Mouse (Mus musculus) ES-E14 (cell line): Measurements from ENCODE around the gene Mthfd1l. TPM values are rescaled to one million over a fixed set of nuclear protein-coding genes. Genes with fewer than 3 reads are reported as not detected.

Source experiments
- DNase-seq: peaks from one replicate; pipeline ENCODE4 v3.0.0-alpha.2; 2013; ENCODE audit warnings: low read depth, low spot score
- H3K27ac ChIP-seq: 2 replicates; pipeline ENCODE4 v1.5.1; 2012; ENCODE audit warnings: low read depth, mild to moderate bottlenecking, low read length, moderate library complexity, mixed read lengths; ENCODE audit not compliant: poor library complexity, insufficient read depth, severe bottlenecking
- H3K36me3 ChIP-seq: 2 replicates; pipeline ENCODE4 v1.6.1; 2012; ENCODE audit warnings: mild to moderate bottlenecking, low read length, moderate library complexity, mixed read lengths; ENCODE audit not compliant: control insufficient read depth, poor library complexity, insufficient read depth, severe bottlenecking
- H3K4me1 ChIP-seq, 2 experiments: fragments of 150-350 bp in 1 of 2; sonication (generic) in 1 of 2; 2 replicates each; pipeline ENCODE4 v1.6.1; 2012; ENCODE audit warnings: low read length in 2 of 2, mild to moderate bottlenecking in 1 of 2, mixed read lengths in 1 of 2; ENCODE audit not compliant: control insufficient read depth in 2 of 2, insufficient read depth in 2 of 2, poor library complexity in 1 of 2
- H3K4me3 ChIP-seq, 2 experiments: fragments of 150-350 bp in 1 of 2; sonication (generic) in 1 of 2; 2 replicates each; pipeline ENCODE4 v1.5.1; 2012; ENCODE audit warnings: low read length in 2 of 2, low read depth in 1 of 2, mild to moderate bottlenecking in 1 of 2, mixed read lengths in 1 of 2; ENCODE audit not compliant: insufficient read depth in 1 of 2, poor library complexity in 1 of 2, severe bottlenecking in 1 of 2
- H3K9ac ChIP-seq: 2 replicates; pipeline ENCODE4 v1.6.1; 2012; ENCODE audit warnings: low read depth, mild to moderate bottlenecking, low read length, mixed read lengths; ENCODE audit not compliant: poor library complexity, insufficient read depth, severe bottlenecking
- H3K9me3 ChIP-seq: fragments of 150-350 bp; sonication (generic); 2 replicates; pipeline ENCODE4 v1.6.1; 2012; ENCODE audit warnings: low read depth, mild to moderate bottlenecking, low read length; ENCODE audit not compliant: control insufficient read depth, insufficient read depth
- CHD2 ChIP-seq: IDR thresholded peaks from 2 replicates; pipeline ENCODE4 v1.6.1; 2014; ENCODE audit warnings: mild to moderate bottlenecking, low read depth, low read length, inconsistent platforms
- HCFC1 ChIP-seq: IDR thresholded peaks from 2 replicates; pipeline ENCODE4 v1.6.1; 2012; ENCODE audit warnings: low read length, inconsistent platforms, borderline replicate concordance; ENCODE audit not compliant: insufficient read depth
- MAFK ChIP-seq: IDR thresholded peaks from 2 replicates; pipeline ENCODE4 v1.6.1; 2014; ENCODE audit warnings: mild to moderate bottlenecking, low read depth, low read length, inconsistent platforms; ENCODE audit not compliant: insufficient read depth
- ZC3H11A ChIP-seq: IDR thresholded peaks from 2 replicates; pipeline ENCODE4 v1.6.1; 2012; ENCODE audit warnings: low read depth, mild to moderate bottlenecking, inconsistent platforms, low read length, borderline replicate concordance
- ZNF384 ChIP-seq: IDR thresholded peaks from 2 replicates; pipeline ENCODE4 v1.6.1; 2012; ENCODE audit warnings: low read depth, low read length, inconsistent platforms
- in situ Hi-C, 2 experiments: fragments of 600-800 bp; cut with MboI; formaldehyde crosslinking; loops; one replicate each; pipeline ENCODE4 v1.15.1; 2025; ENCODE audit warnings: low sequenced_read_pairs in 2 of 2, inconsistent platforms in 1 of 2; ENCODE audit not compliant: unreplicated experiment in 2 of 2
- total RNA-seq: library from RNA; depleted of rRNA; stranded (reverse); fragments of 300-350 nt; gene quantifications from 2 replicates; pipeline ENCODE4 v1.2.3, GENCODE M21; 2012

Gene Mthfd1l
- total RNA-seq, 1 experiment = 48.5 TPM

GRCm38 (mm10) chr10:4002711-4003110 lies 29.8 kb downstream of the Mthfd1l start:
- H3K9me3 ChIP-seq = no peaks in the 10 kb centered on the region
- in situ Hi-C loops = no loop called here
- no peak for DNase-seq
- no peaks in the 10 kb centered on the region for H3K4me1 ChIP-seq
- no peak overlapping the region for H3K4me3 ChIP-seq
- no peak for TF ChIP-seq ZC3H11A
- TF ChIP-seq MAFK = no peak
- TF ChIP-seq HCFC1 = no peak
- TF ChIP-seq ZNF384 = no peak
- no peak for TF ChIP-seq CHD2
- peaks cover 25% of the 10 kb centered on the region for H3K36me3 ChIP-seq
- H3K27ac ChIP-seq = no peak overlapping the region
- no peak overlapping the region for H3K9ac ChIP-seq

DNA sequence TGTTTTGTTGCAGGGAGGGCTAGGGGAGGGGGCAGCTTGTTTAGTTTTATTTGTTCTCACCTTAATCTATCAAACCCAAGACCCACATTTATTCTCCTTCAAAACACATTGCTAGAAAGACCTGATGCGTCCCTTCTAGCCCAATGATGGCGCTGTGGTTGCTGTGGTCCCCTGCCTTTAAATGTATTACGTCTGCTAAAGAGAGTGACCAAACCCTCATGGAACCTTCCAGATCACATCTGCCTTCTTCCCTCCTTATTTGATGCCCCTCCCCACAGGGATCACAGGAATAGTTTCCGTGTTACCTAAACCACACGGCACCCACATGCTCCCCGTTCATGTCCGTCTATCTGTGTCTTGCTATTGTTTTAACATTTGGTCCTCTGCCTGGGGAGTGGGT lies 32.3 kb downstream of the Mthfd1l start:
- Histone ChIP-seq H3K27ac (no peak overlapping the region), H3K9me3 (no peaks in the 10 kb centered on the region), H3K9ac (no peak overlapping the region), H3K4me3 (no peak overlapping the region), H3K4me1 (no peaks in the 10 kb centered on the region), H3K36me3 (peaks cover 19% of the 10 kb centered on the region)
- no peak for DNase-seq
- TF ChIP-seq MAFK (no peak), ZC3H11A (no peak), CHD2 (no peak), HCFC1 (no peak), ZNF384 (no peak)
- in situ Hi-C loops = no loop called here

GRCm38 (mm10) chr10:4006296-4007015 lies 33.5 kb downstream of the Mthfd1l start:
- Histone ChIP-seq H3K36me3 (peaks cover 20% of the 10 kb centered on the region), H3K27ac (no peak overlapping the region), H3K9ac (no peak overlapping the region), H3K4me1 (no peaks in the 10 kb centered on the region), H3K4me3 (no peak overlapping the region), H3K9me3 (no peaks in the 10 kb centered on the region)
- in situ Hi-C loops = no loop called here
- no peak for DNase-seq
- TF ChIP-seq CHD2 (no peak), HCFC1 (no peak), ZC3H11A (no peak), ZNF384 (no peak), MAFK (no peak)

DNA sequence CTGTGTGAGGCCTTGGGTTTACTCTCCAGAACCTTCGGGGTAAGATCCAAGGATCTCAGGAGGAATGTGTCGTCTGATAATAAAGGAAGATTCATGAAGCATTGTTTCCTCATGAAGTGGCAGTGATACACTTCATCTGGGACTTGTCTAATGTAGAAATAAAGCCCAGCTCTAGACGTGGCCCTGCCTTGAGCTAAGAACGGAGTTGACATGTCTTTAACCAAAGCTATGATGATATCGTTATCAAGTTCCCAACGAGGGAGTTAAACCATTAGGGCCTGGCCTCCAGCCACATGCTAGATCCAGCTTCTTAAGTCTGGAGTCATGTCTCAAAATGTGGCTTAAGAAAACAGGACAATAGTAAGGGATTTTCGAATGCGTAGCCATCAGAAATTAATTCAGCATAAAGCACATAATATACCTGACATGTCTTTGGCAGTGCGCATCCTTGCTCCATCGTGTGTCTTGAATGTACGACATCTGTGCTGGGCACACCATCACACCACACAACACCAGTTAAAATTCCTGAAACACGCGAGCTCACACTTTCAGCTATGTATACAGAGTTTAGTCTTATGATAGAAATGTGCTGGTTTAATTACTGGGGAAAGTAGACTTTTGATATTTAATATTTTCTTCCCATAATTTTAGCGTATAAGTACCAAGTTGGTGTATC lies 49.8 kb downstream of the Mthfd1l start:
- in situ Hi-C loops = no loop called here
- TF ChIP-seq ZNF384 = no peak
- TF ChIP-seq MAFK = no peak
- no peak for TF ChIP-seq HCFC1
- TF ChIP-seq ZC3H11A = no peak
- no peak for TF ChIP-seq CHD2
- Histone ChIP-seq H3K27ac (no peak overlapping the region), H3K4me1 (no peaks in the 10 kb centered on the region), H3K4me3 (no peak overlapping the region), H3K36me3 (peaks cover 14% of the 10 kb centered on the region), H3K9ac (no peak overlapping the region), H3K9me3 (no peaks in the 10 kb centered on the region)
- no peak for DNase-seq
